Mouse (Mus musculus) myocyte (in vitro differentiated cells): ENCODE results near the gene Kansl3. TPM values are rescaled to one million over a fixed set of nuclear protein-coding genes. Genes with fewer than 3 reads are reported as not detected.

Experiments used
- H3K27me3 ChIP-seq: one replicate; pipeline ENCODE4 v1.6.1; 2011; ENCODE audit not compliant: control insufficient read depth, insufficient read depth, insufficient read length
- H3K36me3 ChIP-seq: one replicate; pipeline ENCODE4 v1.6.1; 2011; ENCODE audit not compliant: control insufficient read depth, insufficient read depth
- H3K4me2 ChIP-seq: one replicate; pipeline ENCODE4 v1.6.1; 2011; ENCODE audit warnings: low read depth, control low read depth
- H3K4me3 ChIP-seq: one replicate; pipeline ENCODE4 v1.5.1; 2011; ENCODE audit warnings: mild to moderate bottlenecking, control low read depth, moderate library complexity
- H3K79me2 ChIP-seq: one replicate; pipeline ENCODE4 v1.6.1; 2011; ENCODE audit not compliant: control insufficient read depth, insufficient read depth
- H3ac ChIP-seq: one replicate; pipeline ENCODE4 v1.6.1; 2011; ENCODE audit not compliant: control insufficient read depth, insufficient read length
- CEBPB ChIP-seq: IDR thresholded peaks from 2 replicates; pipeline ENCODE4 v1.6.1; 2011; ENCODE audit warnings: mild to moderate bottlenecking, moderate library complexity; ENCODE audit not compliant: poor library complexity, insufficient read depth, severe bottlenecking
- E2F4 ChIP-seq: IDR thresholded peaks from one replicate; pipeline ENCODE4 v1.6.1; 2011; ENCODE audit warnings: mild to moderate bottlenecking, control low read depth, moderate library complexity; ENCODE audit not compliant: insufficient read depth
- MAX ChIP-seq: IDR thresholded peaks from one replicate; pipeline ENCODE4 v1.6.1; 2011; ENCODE audit warnings: low read depth, mild to moderate bottlenecking, control low read depth
- MYOD1 ChIP-seq, 3 experiments: IDR thresholded peaks; one replicate each; pipeline ENCODE4 v1.6.1; 2011; ENCODE audit warnings: control low read depth in 2 of 3, low read depth in 2 of 3, mild to moderate bottlenecking in 2 of 3, moderate library complexity in 1 of 3; ENCODE audit not compliant: insufficient read length in 2 of 3, control insufficient read depth in 1 of 3
- MYOG ChIP-seq, 3 experiments: IDR thresholded peaks; one replicate each; pipeline ENCODE4 v1.6.1; 2011; ENCODE audit warnings: control low read depth in 2 of 3, low read depth in 2 of 3, mild to moderate bottlenecking in 2 of 3; ENCODE audit not compliant: insufficient read length in 2 of 3, control insufficient read depth in 1 of 3, insufficient read depth in 1 of 3
- POLR2A ChIP-seq: IDR thresholded peaks from one replicate; pipeline ENCODE4 v1.6.1; 2011; ENCODE audit warnings: low read depth, mild to moderate bottlenecking, control low read depth, moderate library complexity; ENCODE audit not compliant: insufficient read length
- POLR2AphosphoS2 ChIP-seq: IDR thresholded peaks from one replicate; pipeline ENCODE4 v1.6.1; 2011; ENCODE audit warnings: low read depth, control low read depth; ENCODE audit not compliant: insufficient read length
- REST ChIP-seq: IDR thresholded peaks from one replicate; pipeline ENCODE4 v1.6.1; 2011; ENCODE audit warnings: mild to moderate bottlenecking, control low read depth, moderate library complexity; ENCODE audit not compliant: insufficient read depth, insufficient read length
- SRF ChIP-seq: IDR thresholded peaks from one replicate; pipeline ENCODE4 v1.6.1; 2011; ENCODE audit warnings: low read depth; ENCODE audit not compliant: control insufficient read depth, insufficient read length
- TCF12 ChIP-seq: IDR thresholded peaks from one replicate; pipeline ENCODE4 v1.6.1; 2011; ENCODE audit warnings: mild to moderate bottlenecking, control low read depth; ENCODE audit not compliant: poor library complexity, insufficient read depth, severe bottlenecking
- TCF3 ChIP-seq: IDR thresholded peaks from one replicate; pipeline ENCODE4 v1.6.1; 2011; ENCODE audit warnings: low read depth, control low read depth; ENCODE audit not compliant: insufficient read length
- USF1 ChIP-seq: IDR thresholded peaks from one replicate; pipeline ENCODE4 v1.6.1; 2011; ENCODE audit warnings: low read depth, mild to moderate bottlenecking, control low read depth, moderate library complexity
- polyA plus RNA-seq: library from polyadenylated mRNA; unstranded; fragments of >200 nt; fragmentation: generic; extraction: Trizol; gene quantifications from one replicate; pipeline ENCODE4 v1.2.1, GENCODE M21; 2012; ENCODE audit warnings: missing spikeins

The Kansl3 gene
- polyA plus RNA-seq, 1 experiment: 35.7 TPM

- Histone ChIP-seq H3K36me3 (peaks cover 25% of the 10 kb centered on the region), H3K27me3 (no peaks in the 10 kb centered on the region), H3K4me3 (no peak overlapping the region), H3K79me2 (no peaks in the 10 kb centered on the region), H3ac (no peak overlapping the region), H3K4me2 (no peak overlapping the region)
- no peak for TF ChIP-seq TCF3
- no peak for TF ChIP-seq CEBPB
- TF ChIP-seq E2F4: no peak
- TF ChIP-seq MYOG (IDR thresholded peaks at IDR 0.05; ENCODE audit: control insufficient read depth in 1 of 3, insufficient read depth in 1 of 3, insufficient read length in 2 of 3, low read depth in 2 of 3): no peak
- TF ChIP-seq POLR2A: no peak
- no peak for TF ChIP-seq USF1
- no peak for TF ChIP-seq MYOD1 (IDR thresholded peaks at IDR 0.05; ENCODE audit: control insufficient read depth in 1 of 3, insufficient read length in 2 of 3, low read depth in 2 of 3)
- TF ChIP-seq POLR2AphosphoS2: no peak
- TF ChIP-seq MAX: no peak
- TF ChIP-seq REST: no peak
- TF ChIP-seq SRF: no peak
- TF ChIP-seq TCF12: no peak
Measured at GRCm38 (mm10) chr1:36331743-36332142, 37.2 kb downstream of the Kansl3 start.

- H3K4me2 ChIP-seq: peak overlapping the region; percentile 44
- H3K79me2 ChIP-seq: no peaks in the 10 kb centered on the region
- no peak overlapping the region for H3K4me3 ChIP-seq
- peaks cover 10% of the 10 kb centered on the region for H3K36me3 ChIP-seq
- no peaks in the 10 kb centered on the region for H3K27me3 ChIP-seq
- TF ChIP-seq CEBPB (no peak), USF1 (no peak), SRF (no peak), E2F4 (no peak), POLR2A (no peak), MAX (no peak)
- H3ac ChIP-seq: no peak overlapping the region
Measured at GRCm38 (mm10) chr1:36326815-36327214, 42.2 kb downstream of the Kansl3 start.

GRCm38 (mm10) chr1:36325900-36326321, 43.1 kb downstream of the Kansl3 start:
- no peak overlapping the region for H3K4me3 ChIP-seq
- H3K79me2 ChIP-seq: no peaks in the 10 kb centered on the region
- H3ac ChIP-seq: no peak overlapping the region
- TF ChIP-seq MAX (peak; percentile 3), POLR2AphosphoS2 (peak; percentile 61), E2F4 (no peak), CEBPB (peak; percentile 95), MYOD1 (IDR thresholded peaks at IDR 0.05; ENCODE audit: control insufficient read depth in 1 of 3, insufficient read length in 2 of 3, low read depth in 2 of 3) (peak in 2 of 3 experiments; percentile 34 to 86), MYOG (IDR thresholded peaks at IDR 0.05; ENCODE audit: control insufficient read depth in 1 of 3, insufficient read depth in 1 of 3, insufficient read length in 2 of 3, low read depth in 2 of 3) (peak in 1 of 3 experiments; percentile 68)
- peaks cover 12% of the 10 kb centered on the region for H3K36me3 ChIP-seq
- H3K4me2 ChIP-seq: peak overlapping the region; percentile 57
- H3K27me3 ChIP-seq: no peaks in the 10 kb centered on the region

- Histone ChIP-seq H3K4me3 (no peak overlapping the region), H3K36me3 (peaks cover 28% of the 10 kb centered on the region), H3K27me3 (no peaks in the 10 kb centered on the region), H3K4me2 (no peak overlapping the region), H3ac (no peak overlapping the region), H3K79me2 (no peaks in the 10 kb centered on the region)
- TF ChIP-seq MAX: no peak
- peak; percentile 11 for TF ChIP-seq POLR2AphosphoS2
- peak; percentile 16 for TF ChIP-seq POLR2A
Measured at GRCm38 (mm10) chr1:36323746-36324448, 45.1 kb downstream of the Kansl3 start.

- H3K36me3 ChIP-seq: peaks cover 31% of the 10 kb centered on the region
- TF ChIP-seq TCF12: no peak
- TF ChIP-seq POLR2AphosphoS2: peak; percentile 63
Measured at GRCm38 (mm10) chr1:36323076-36323475, 45.9 kb downstream of the Kansl3 start.

More at GRCm38 (mm10) chr1:36323076-36323475, 45.9 kb downstream of the Kansl3 start:
- H3K4me2 ChIP-seq: no peak overlapping the region
- no peaks in the 10 kb centered on the region for H3K79me2 ChIP-seq
- H3K4me3 ChIP-seq: no peak overlapping the region
- no peaks in the 10 kb centered on the region for H3K27me3 ChIP-seq
- H3ac ChIP-seq: no peak overlapping the region
